Mouse (Mus musculus) MEL (cell line): ENCODE data around the gene Zfp536. TPM values are rescaled to one million over a fixed set of nuclear protein-coding genes. Genes with fewer than 3 reads are reported as not detected.

Experiments used
- DNase-seq: peaks from one replicate; pipeline ENCODE4 v3.0.0; 2011; ENCODE audit warnings: low read depth, low spot score
- H3K27ac ChIP-seq: 2 replicates; pipeline ENCODE4 v1.5.1; 2012; ENCODE audit warnings: low read depth, mild to moderate bottlenecking, control low read depth, low read length, moderate library complexity; ENCODE audit not compliant: control insufficient read depth
- H3K27me3 ChIP-seq, 2 experiments: fragments of 150-350 bp in 1 of 2; sonication (generic) in 1 of 2; 2 replicates each; pipeline ENCODE4 v1.6.1; 2012; ENCODE audit warnings: low read length in 2 of 2, mild to moderate bottlenecking in 2 of 2, improper control_type of control experiment in 1 of 2, moderate library complexity in 1 of 2; ENCODE audit not compliant: insufficient read depth in 2 of 2, control insufficient read depth in 1 of 2
- H3K36me3 ChIP-seq, 2 experiments: 2 replicates each; pipeline ENCODE4 v1.6.1; 2012 to 2014; ENCODE audit warnings: low read length in 2 of 2, improper control_type of control experiment in 1 of 2, inconsistent platforms in 1 of 2, mild to moderate bottlenecking in 1 of 2; ENCODE audit not compliant: insufficient read depth in 2 of 2, control insufficient read depth in 1 of 2
- H3K4me1 ChIP-seq, 2 experiments: fragments of 150-350 bp in 1 of 2; sonication (generic) in 1 of 2; 2 replicates each; pipeline ENCODE4 v1.6.1; 2012; ENCODE audit warnings: low read length in 2 of 2, improper control_type of control experiment in 1 of 2, mild to moderate bottlenecking in 1 of 2; ENCODE audit not compliant: insufficient read depth in 2 of 2, control insufficient read depth in 1 of 2
- H3K4me3 ChIP-seq, 2 experiments: fragments of 150-350 bp in 1 of 2; sonication (generic) in 1 of 2; 2 replicates each; pipeline ENCODE4 v1.5.1; 2012; ENCODE audit warnings: low read depth in 2 of 2, low read length in 2 of 2, mild to moderate bottlenecking in 2 of 2, moderate library complexity in 2 of 2, control low read depth in 1 of 2, improper control_type of control experiment in 1 of 2; ENCODE audit not compliant: control insufficient read depth in 1 of 2, insufficient read depth in 1 of 2
- H3K79me2 ChIP-seq: 2 replicates; pipeline ENCODE4 v1.6.1; 2012; ENCODE audit warnings: mild to moderate bottlenecking, low read length, moderate library complexity; ENCODE audit not compliant: control insufficient read depth, poor library complexity, insufficient read depth
- H3K9ac ChIP-seq: 2 replicates; pipeline ENCODE4 v1.6.1; 2012; ENCODE audit warnings: low read depth, mild to moderate bottlenecking, control low read depth, low read length, moderate library complexity; ENCODE audit not compliant: control insufficient read depth, poor library complexity, severe bottlenecking
- H3K9me3 ChIP-seq: fragments of 150-350 bp; sonication (generic); replicated peaks from 2 replicates; pipeline ENCODE4 v1.6.1; 2012; ENCODE audit warnings: mild to moderate bottlenecking, low read length, improper control_type of control experiment, moderate library complexity; ENCODE audit not compliant: insufficient read depth
- BHLHE40 ChIP-seq: IDR thresholded peaks from 2 replicates; pipeline ENCODE4 v1.6.1; 2012; ENCODE audit warnings: low read depth, mild to moderate bottlenecking, inconsistent platforms, low read length, improper control_type of control experiment, borderline replicate concordance
- CHD2 ChIP-seq: IDR thresholded peaks from 2 replicates; pipeline ENCODE4 v1.6.1; 2011; ENCODE audit warnings: low read length, improper control_type of control experiment
- CTCF ChIP-seq, 3 experiments: IDR thresholded peaks in 2 of 3; conservative IDR thresholded peaks in 1 of 3; 2 replicates each; pipeline ENCODE4 v1.5.1; 2011 to 2012; ENCODE audit warnings: low read length in 3 of 3, low read depth in 2 of 3, mild to moderate bottlenecking in 2 of 3, improper control_type of control experiment in 1 of 3, inconsistent platforms in 1 of 3, mixed read lengths in 1 of 3, moderate library complexity in 1 of 3; ENCODE audit not compliant: control insufficient read depth in 1 of 3, insufficient read depth in 1 of 3, poor library complexity in 1 of 3, severe bottlenecking in 1 of 3
- E2F4 ChIP-seq: IDR thresholded peaks from 2 replicates; pipeline ENCODE4 v1.6.1; 2011; ENCODE audit warnings: low read depth, low read length, improper control_type of control experiment, borderline replicate concordance
- EP300 ChIP-seq, 2 experiments: IDR thresholded peaks; 2 replicates each; pipeline ENCODE4 v1.6.1; 2011; ENCODE audit warnings: improper control_type of control experiment in 2 of 2, low read length in 2 of 2, low read depth in 1 of 2, mild to moderate bottlenecking in 1 of 2
- GABPA ChIP-seq: IDR thresholded peaks from 2 replicates; pipeline ENCODE4 v1.6.1; 2012; ENCODE audit warnings: low read depth, mild to moderate bottlenecking, inconsistent platforms, low read length, improper control_type of control experiment, moderate library complexity
- GATA1 ChIP-seq: IDR thresholded peaks from 2 replicates; pipeline ENCODE4 v1.6.1; 2011; ENCODE audit warnings: low read depth, low read length, improper control_type of control experiment
- JUND ChIP-seq: IDR thresholded peaks from 2 replicates; pipeline ENCODE4 v1.6.1; 2011; ENCODE audit warnings: low read depth, mild to moderate bottlenecking, improper control_type of control experiment, low read length
- KAT2A ChIP-seq: conservative IDR thresholded peaks from 2 replicates; pipeline ENCODE4 v1.6.1; 2012; ENCODE audit warnings: low read depth, low read length, improper control_type of control experiment, inconsistent platforms
- MAFK ChIP-seq: IDR thresholded peaks from 2 replicates; pipeline ENCODE4 v1.6.1; 2011; ENCODE audit warnings: low read depth, mild to moderate bottlenecking, low read length, improper control_type of control experiment, borderline replicate concordance
- MAX ChIP-seq: IDR thresholded peaks from 2 replicates; pipeline ENCODE4 v1.6.1; 2011; ENCODE audit warnings: low read length, improper control_type of control experiment
- MAZ ChIP-seq: IDR thresholded peaks from 2 replicates; pipeline ENCODE4 v1.6.1; 2012; ENCODE audit warnings: low read depth, mild to moderate bottlenecking, inconsistent platforms, low read length, improper control_type of control experiment
- MEF2A ChIP-seq: IDR thresholded peaks from 2 replicates; pipeline ENCODE4 v1.6.1; 2014; ENCODE audit warnings: low read depth, mild to moderate bottlenecking, inconsistent platforms, low read length, improper control_type of control experiment; ENCODE audit not compliant: poor library complexity, insufficient replicate concordance, severe bottlenecking; ENCODE audit errors: extremely low read depth
- MXI1 ChIP-seq: IDR thresholded peaks from 2 replicates; pipeline ENCODE4 v1.6.1; 2011; ENCODE audit warnings: mild to moderate bottlenecking, low read depth, low read length, improper control_type of control experiment
- MYB ChIP-seq: IDR thresholded peaks from 2 replicates; pipeline ENCODE4 v1.6.1; 2011; ENCODE audit warnings: mild to moderate bottlenecking, low read depth, low read length, improper control_type of control experiment
- MYC ChIP-seq: IDR thresholded peaks from 2 replicates; pipeline ENCODE4 v1.6.1; 2011; ENCODE audit warnings: low read depth, mild to moderate bottlenecking, low read length, improper control_type of control experiment, moderate library complexity
- NELFE ChIP-seq: IDR thresholded peaks from 2 replicates; pipeline ENCODE4 v1.6.1; 2011; ENCODE audit warnings: low read depth, low read length, improper control_type of control experiment
- NRF1 ChIP-seq: IDR thresholded peaks from 2 replicates; pipeline ENCODE4 v1.6.1; 2014; ENCODE audit warnings: low read depth, mild to moderate bottlenecking, inconsistent platforms, low read length, improper control_type of control experiment, moderate library complexity; ENCODE audit not compliant: poor library complexity, insufficient read depth, severe bottlenecking
- POLR2AphosphoS2 ChIP-seq: IDR thresholded peaks from 2 replicates; pipeline ENCODE4 v1.6.1; 2011; ENCODE audit warnings: low read length, improper control_type of control experiment
- POLR2AphosphoS5 ChIP-seq: IDR thresholded peaks from 2 replicates; pipeline ENCODE4 v1.6.1; 2012; ENCODE audit warnings: low read depth, borderline replicate concordance, mild to moderate bottlenecking, inconsistent platforms, low read length, moderate library complexity, mixed read lengths
- RAD21 ChIP-seq: IDR thresholded peaks from 2 replicates; pipeline ENCODE4 v1.6.1; 2011; ENCODE audit warnings: mild to moderate bottlenecking, low read depth, low read length, improper control_type of control experiment
- RCOR1 ChIP-seq: IDR thresholded peaks from 2 replicates; pipeline ENCODE4 v1.6.1; 2012; ENCODE audit warnings: low read depth, mild to moderate bottlenecking, inconsistent platforms, low read length, improper control_type of control experiment
- TAL1 ChIP-seq: IDR thresholded peaks from 2 replicates; pipeline ENCODE4 v1.6.1; 2012; ENCODE audit warnings: mild to moderate bottlenecking, inconsistent platforms, low read length, moderate library complexity, mixed read lengths
- USF1 ChIP-seq: IDR thresholded peaks from 2 replicates; pipeline ENCODE4 v1.6.1; 2014; ENCODE audit warnings: low read depth, mild to moderate bottlenecking, inconsistent platforms, low read length, improper control_type of control experiment, moderate library complexity
- ZC3H11A ChIP-seq: IDR thresholded peaks from 2 replicates; pipeline ENCODE4 v1.6.1; 2012; ENCODE audit warnings: low read depth, mild to moderate bottlenecking, inconsistent platforms, low read length, improper control_type of control experiment
- ZKSCAN1 ChIP-seq: IDR thresholded peaks from 2 replicates; pipeline ENCODE4 v1.6.1; 2012; ENCODE audit warnings: low read depth, mild to moderate bottlenecking, inconsistent platforms, low read length, improper control_type of control experiment, moderate library complexity
- ZMIZ1 ChIP-seq: IDR thresholded peaks from 2 replicates; pipeline ENCODE4 v1.6.1; 2012; ENCODE audit warnings: low read depth, mild to moderate bottlenecking, inconsistent platforms, low read length, improper control_type of control experiment, moderate library complexity
- polyA plus RNA-seq, 2 experiments: library from polyadenylated mRNA; stranded (reverse) in 1 of 2; unstranded in 1 of 2; fragments of >175 nt in 1 of 2; fragments of >200 nt in 1 of 2; gene quantifications; 2 replicates each; pipeline versions ENCODE4 v1.2.1 to v1.2.4; 2012; ENCODE audit warnings: low replicate concordance in 2 of 2, low read depth in 1 of 2; ENCODE audit not compliant: insufficient read length in 2 of 2, insufficient read depth in 1 of 2, missing spikeins in 1 of 2
- total RNA-seq: library from RNA; depleted of rRNA; stranded (reverse); fragments of 300-350 nt; gene quantifications from 2 replicates; pipeline ENCODE4 v1.2.3, GENCODE M21; 2012; rRNA removed

Zfp536 gene
- total RNA-seq (not detected in 2 replicates), polyA plus RNA-seq (not detected)

DNA sequence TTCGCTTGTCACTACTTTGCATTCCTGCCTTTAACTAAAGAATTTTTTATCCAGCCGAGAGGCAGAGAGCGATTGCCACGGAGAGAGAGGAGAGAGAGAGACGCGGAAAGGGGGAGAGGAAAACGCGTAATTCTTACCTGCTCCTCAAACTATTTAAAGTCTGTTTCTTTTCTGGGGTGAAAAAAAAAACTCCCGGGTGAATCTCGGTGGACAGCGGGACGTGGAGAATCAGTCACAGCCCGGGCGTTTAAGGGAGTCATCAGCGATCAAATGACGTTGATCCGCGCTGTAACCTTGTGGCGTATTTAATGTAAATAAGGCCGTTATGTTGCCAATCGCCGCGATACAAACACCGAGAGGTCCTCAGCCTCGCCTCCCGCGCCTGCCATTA lies at the start of gene Zfp536:
Gene Zfp536, minus strand, starts transcription at position 330 of the 391 bp plus-strand sequence.
- H3K9me3 ChIP-seq = no peaks in the 10 kb centered on the region
- no peaks in the 10 kb centered on the region for H3K36me3 ChIP-seq
- H3K27me3 ChIP-seq = no peaks in the 10 kb centered on the region
- TF ChIP-seq CTCF (IDR thresholded peaks at IDR 0.05 in 2 of 3, conservative IDR thresholded peaks at IDR 0.05 in 1 of 3; ENCODE audit: control insufficient read depth in 1 of 3, insufficient read depth in 1 of 3, low read depth in 2 of 3, low read length in 3 of 3, poor library complexity in 1 of 3, severe bottlenecking in 1 of 3) (no peak), ZKSCAN1 (no peak), MAX (no peak), GABPA (no peak), MEF2A (no peak), MXI1 (no peak), POLR2AphosphoS2 (no peak), USF1 (no peak), TAL1 (no peak), EP300 (IDR thresholded peaks at IDR 0.05; ENCODE audit: low read depth in 1 of 2, low read length in 2 of 2) (no peak), BHLHE40 (no peak), NELFE (no peak), RAD21 (no peak), GATA1 (no peak), JUND (no peak), E2F4 (no peak), NRF1 (no peak), RCOR1 (no peak), MYC (no peak), POLR2AphosphoS5 (no peak)
- no peak within 1 kb of the TSS for H3K9ac ChIP-seq
- no peaks in the 10 kb centered on the region for H3K79me2 ChIP-seq
- no peak within 1 kb of the TSS for H3K27ac ChIP-seq
- no peak within 1 kb of the TSS for H3K4me3 ChIP-seq
- H3K4me1 ChIP-seq = no peaks in the 10 kb centered on the region
- no peak for DNase-seq

DNA sequence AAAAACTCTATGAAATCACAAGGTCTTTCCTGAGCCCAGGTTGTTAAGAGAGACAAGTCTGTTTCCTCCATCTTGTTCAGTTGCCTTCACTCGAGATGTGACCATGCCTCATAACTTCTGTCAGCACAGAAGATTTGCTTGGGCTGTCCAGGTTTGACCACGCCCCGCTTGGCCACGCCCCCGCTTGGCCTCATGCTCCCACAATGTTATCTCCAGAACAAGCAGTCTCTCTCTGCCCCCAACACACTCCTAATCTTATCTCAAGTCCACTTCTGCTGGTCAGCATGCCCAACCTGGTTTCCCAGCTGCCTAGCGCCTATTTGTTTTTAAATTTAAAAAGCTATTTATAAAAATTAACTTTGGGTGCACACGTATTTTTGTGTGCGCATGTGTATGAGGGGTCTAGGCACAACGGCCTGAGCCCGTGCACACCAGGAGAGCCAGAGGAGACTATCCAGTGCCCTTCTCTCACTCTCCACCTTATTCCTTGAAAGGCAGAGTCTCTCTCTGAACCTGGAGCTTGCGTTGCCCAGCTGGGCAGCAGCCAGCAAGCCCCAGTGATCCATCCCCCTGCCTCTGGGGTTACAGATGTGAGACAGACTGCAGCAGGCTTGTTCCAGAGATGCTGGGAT lies 47.3 kb upstream of the Zfp536 start:
- Histone ChIP-seq H3K79me2 (no peaks in the 10 kb centered on the region), H3K27me3 (no peaks in the 10 kb centered on the region), H3K36me3 (no peaks in the 10 kb centered on the region), H3K27ac (no peak overlapping the region), H3K4me1 (no peaks in the 10 kb centered on the region), H3K9me3 (no peaks in the 10 kb centered on the region), H3K9ac (no peak overlapping the region), H3K4me3 (no peak overlapping the region)
- no peak for TF ChIP-seq MAZ
- TF ChIP-seq BHLHE40 = no peak
- no peak for TF ChIP-seq ZC3H11A
- no peak for TF ChIP-seq ZMIZ1
- TF ChIP-seq MYB = no peak
- TF ChIP-seq MAFK = no peak
- TF ChIP-seq KAT2A = no peak
- no peak for TF ChIP-seq CHD2
- no peak for TF ChIP-seq POLR2AphosphoS5
- DNase-seq = no peak
